Mouse (Mus musculus) heart, embryonic 16.5 days (tissue): ENCODE results near the gene Dpm3. TPM values are rescaled to one million over a fixed set of nuclear protein-coding genes. Genes with fewer than 3 reads are reported as not detected.

Source experiments
- ATAC-seq: fragments of 200-750 bp; cut with Nextera tagmentation; replicated peaks from 2 replicates; pipeline ENCODE4 v1.8.0; 2017; ENCODE audit warnings: moderate number of reproducible peaks; ENCODE audit not compliant: insufficient read depth, low FRiP score; ENCODE audit errors: extremely low read depth
- H3K27ac ChIP-seq: fragments of 300-500 bp; sonication (generic); 2 replicates; pipeline ENCODE4 v1.5.1; 2014; ENCODE audit warnings: mild to moderate bottlenecking, low read length, control low read depth, moderate library complexity
- H3K27me3 ChIP-seq: fragments of 300-500 bp; sonication (generic); 2 replicates; pipeline ENCODE4 v1.6.1; 2014; ENCODE audit warnings: low read length, mixed read lengths; ENCODE audit not compliant: control insufficient read depth, insufficient read depth
- H3K36me3 ChIP-seq: fragments of 300-500 bp; sonication (generic); 2 replicates; pipeline ENCODE4 v1.6.1; 2014; ENCODE audit not compliant: control insufficient read depth, insufficient read depth
- H3K4me1 ChIP-seq: fragments of 300-500 bp; sonication (generic); 2 replicates; pipeline ENCODE4 v1.6.1; 2014; ENCODE audit warnings: low read length, mixed read lengths; ENCODE audit not compliant: control insufficient read depth, insufficient read depth
- H3K4me2 ChIP-seq: fragments of 300-500 bp; sonication (generic); 2 replicates; pipeline ENCODE4 v1.6.1; 2014; ENCODE audit warnings: low read depth, mild to moderate bottlenecking, control low read depth, low read length
- H3K4me3 ChIP-seq: fragments of 300-500 bp; sonication (generic); 2 replicates; pipeline ENCODE4 v1.5.1; 2014; ENCODE audit warnings: mild to moderate bottlenecking, control low read depth, low read length
- H3K9ac ChIP-seq: fragments of 300-500 bp; sonication (generic); 2 replicates; pipeline ENCODE4 v1.6.1; 2014; ENCODE audit warnings: low read length, control low read depth
- H3K9me3 ChIP-seq: fragments of 300-500 bp; sonication (generic); replicated peaks from 2 replicates; pipeline ENCODE4 v1.6.1; 2016; ENCODE audit warnings: low read length; ENCODE audit not compliant: control insufficient read depth
- WGBS: fragments of 180-500 bp; shearing (Covaris S2); extraction: QIAGEN DNeasy Blood & Tissue Kit; methylation state at CpG from one replicate; pipeline ENCODE4 v1.1.7; 2014; 5-methylcytosine and 5-hydroxymethylcytosine counted together
- polyA plus RNA-seq: library from polyadenylated mRNA; unstranded; fragments of >200 nt; fragmentation: Nextera tagmentation; extraction: Ambion mirVana; gene quantifications from 2 replicates; pipeline ENCODE4 v1.2.1, GENCODE M21; 2015

Dpm3 gene
- polyA plus RNA-seq, 1 experiment from 2014 or later, result 65.3 TPM

DNA sequence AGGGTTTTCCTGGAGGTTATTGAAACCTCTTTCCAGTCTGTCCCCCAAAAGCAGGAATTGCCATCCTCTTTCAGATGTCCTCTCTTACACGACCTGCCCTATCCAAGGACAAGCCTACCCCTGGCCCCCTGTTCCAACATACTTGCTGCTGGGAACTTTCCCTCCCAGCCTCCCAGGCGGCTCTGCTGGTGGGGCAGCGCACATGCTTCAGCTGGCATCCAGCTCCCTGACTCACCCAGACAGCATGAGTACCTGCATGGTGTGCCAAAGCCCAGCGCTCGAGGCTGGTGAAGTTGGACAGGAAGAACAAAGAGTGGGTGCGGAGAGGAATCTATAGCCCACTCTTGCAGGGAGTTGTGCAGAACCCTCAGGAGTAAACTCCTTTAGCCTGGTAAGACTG is 11.7 kb downstream of the Dpm3 start:
- H3K4me2 ChIP-seq, result peak overlapping the region; percentile 82
- H3K27me3 ChIP-seq, result no peaks in the 10 kb centered on the region
- peak overlapping the region; percentile 85 for H3K27ac ChIP-seq
- H3K9ac ChIP-seq, result peak overlapping the region; percentile 77
- H3K4me1 ChIP-seq, result peaks cover 37% of the 10 kb centered on the region
- H3K4me3 ChIP-seq, result peak overlapping the region; percentile 69; the same call in 1 of the 2 replicates
- ATAC-seq, result no peak
- 48% methylated on average over 6 of the region's 6 CpGs for WGBS
- peaks cover 20% of the 10 kb centered on the region for H3K36me3 ChIP-seq
- H3K9me3 ChIP-seq, result no peaks in the 10 kb centered on the region

DNA sequence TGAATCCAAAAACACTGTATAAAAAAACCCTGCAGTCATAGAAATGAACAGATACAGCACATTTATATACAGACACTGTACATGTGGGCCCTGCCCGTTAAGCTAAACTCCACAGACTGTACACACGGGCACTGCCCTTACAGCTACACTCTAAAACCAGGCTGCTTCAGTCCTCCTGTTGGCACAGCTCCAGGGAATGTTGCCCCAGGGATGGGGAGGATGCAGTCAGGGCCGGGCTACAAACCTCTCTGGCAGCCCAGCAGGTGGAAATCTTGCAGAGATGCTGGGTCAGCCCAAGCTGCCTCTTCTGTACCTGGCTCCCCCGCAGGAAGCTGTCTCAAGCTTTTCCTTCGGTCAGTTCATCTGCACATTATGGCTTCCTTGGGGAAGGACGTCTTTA is 12.6 kb downstream of the Dpm3 start:
- peaks cover 21% of the 10 kb centered on the region for H3K36me3 ChIP-seq
- H3K4me2 ChIP-seq, result no peak overlapping the region
- ATAC-seq, result no peak
- H3K4me3 ChIP-seq, result no peak overlapping the region
- H3K9me3 ChIP-seq, result no peaks in the 10 kb centered on the region
- no peak overlapping the region for H3K27ac ChIP-seq
- H3K4me1 ChIP-seq, result peaks cover 37% of the 10 kb centered on the region
- H3K27me3 ChIP-seq, result no peaks in the 10 kb centered on the region
- 43% methylated on average over 6 of the region's 6 CpGs for WGBS
- no peak overlapping the region for H3K9ac ChIP-seq

DNA sequence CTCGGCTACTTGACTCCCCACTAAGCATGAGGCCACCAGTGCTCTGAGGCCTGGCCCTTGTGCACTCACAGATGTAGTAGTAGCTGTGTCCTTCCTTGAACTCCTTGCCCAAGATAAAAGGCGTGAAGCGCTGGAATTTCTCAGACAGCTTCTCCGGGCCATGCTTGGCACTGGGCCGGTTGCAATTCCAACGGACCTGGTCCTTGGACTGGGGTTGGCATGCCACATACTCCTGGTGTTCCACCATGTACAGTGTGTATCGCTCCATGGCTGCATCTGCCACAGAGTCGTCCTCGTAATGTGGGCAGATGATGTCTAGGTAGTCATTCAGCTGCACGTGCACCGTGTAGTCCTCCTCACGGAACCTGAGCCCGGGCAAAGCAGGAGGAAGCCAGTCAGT is 16.9 kb downstream of the Dpm3 start:
- Histone ChIP-seq H3K27ac (no peak overlapping the region), H3K4me2 (peak overlapping the region; percentile 98; the same call in 1 of the 2 replicates), H3K36me3 (peaks cover 21% of the 10 kb centered on the region), H3K27me3 (no peaks in the 10 kb centered on the region), H3K9me3 (no peaks in the 10 kb centered on the region), H3K9ac (no peak overlapping the region), H3K4me1 (peaks cover 27% of the 10 kb centered on the region), H3K4me3 (no peak overlapping the region)
- 87% methylated on average over 13 of the region's 13 CpGs for WGBS
- no peak for ATAC-seq

DNA sequence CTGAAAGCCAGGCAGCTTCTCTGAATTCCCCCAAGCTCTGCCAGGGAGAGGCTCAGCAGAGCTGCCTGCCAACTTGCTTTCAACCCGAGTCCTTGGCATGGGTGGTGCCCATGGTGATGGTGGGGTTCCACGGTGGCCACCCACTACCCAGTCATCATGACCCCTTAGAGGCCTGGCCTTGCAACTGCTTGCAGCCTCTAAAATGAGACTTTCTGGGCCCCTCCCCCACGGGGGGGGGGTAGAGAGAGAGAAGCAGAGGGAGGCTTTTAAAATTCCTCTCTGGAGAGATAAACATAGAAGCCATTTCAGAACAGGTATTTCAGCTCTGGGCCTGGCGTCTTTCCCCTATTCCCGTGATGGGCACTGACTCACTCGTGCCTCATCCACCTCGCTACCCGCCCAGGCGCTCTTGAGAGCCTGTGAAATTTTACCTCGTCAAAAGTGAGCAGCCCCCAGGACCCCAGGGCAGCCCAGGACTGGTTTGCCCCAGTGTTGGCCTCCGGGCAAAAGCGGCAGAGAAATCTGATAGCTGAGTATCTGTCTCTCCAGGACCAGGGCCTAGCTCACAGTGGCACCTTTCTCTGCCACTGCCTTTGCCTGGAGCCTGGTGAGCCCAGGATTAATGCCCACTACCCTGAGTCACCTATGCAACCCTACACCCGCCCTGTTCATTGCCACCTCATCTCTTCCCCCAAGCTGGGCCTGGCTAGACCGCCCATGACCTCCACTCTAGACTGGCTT is 18.3 kb downstream of the Dpm3 start:
- peak overlapping the region; percentile 69 for H3K4me3 ChIP-seq
- peaks cover 15% of the 10 kb centered on the region for H3K36me3 ChIP-seq
- peaks cover 28% of the 10 kb centered on the region for H3K4me1 ChIP-seq
- no peaks in the 10 kb centered on the region for H3K9me3 ChIP-seq
- peak overlapping the region; percentile 98 for H3K4me2 ChIP-seq
- H3K9ac ChIP-seq, result peak overlapping the region; percentile 83
- 23% methylated on average over 14 of the region's 14 CpGs for WGBS
- ATAC-seq, result peak; percentile 6; the same call in 1 of the 2 replicates
- no peaks in the 10 kb centered on the region for H3K27me3 ChIP-seq
- peak overlapping the region; percentile 91 for H3K27ac ChIP-seq

DNA sequence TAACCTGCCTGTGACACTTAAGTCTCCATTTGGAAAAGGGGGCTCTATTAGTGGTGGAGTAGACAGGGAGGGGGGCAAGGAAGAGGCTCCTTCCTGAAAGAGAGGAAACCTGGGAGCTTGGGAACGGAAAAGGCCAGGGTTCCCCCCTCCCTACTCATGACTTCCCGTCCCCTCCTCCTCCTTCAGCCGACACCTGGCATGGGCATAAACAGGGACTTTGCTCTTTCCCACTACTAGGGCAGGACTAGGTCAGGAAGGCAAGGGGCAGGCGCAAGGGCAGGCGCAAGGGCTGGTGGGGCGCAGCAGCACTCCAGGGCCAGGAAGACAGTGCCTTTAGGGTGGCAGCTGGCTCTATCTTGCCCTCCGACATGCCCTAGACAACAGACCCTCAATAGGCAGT is 18.9 kb downstream of the Dpm3 start:
- Histone ChIP-seq H3K9ac (peak overlapping the region; percentile 83), H3K4me2 (peak overlapping the region; percentile 98), H3K27me3 (peaks cover 2% of the 10 kb centered on the region; the same call in 1 of the 2 replicates), H3K36me3 (peaks cover 12% of the 10 kb centered on the region), H3K4me1 (peaks cover 28% of the 10 kb centered on the region), H3K9me3 (no peaks in the 10 kb centered on the region), H3K27ac (peak overlapping the region; percentile 91), H3K4me3 (peak overlapping the region; percentile 69)
- WGBS, result 41% methylated on average over 7 of the region's 7 CpGs
- peak; percentile 11 for ATAC-seq

GRCm38 (mm10) chr3:89278643-89279042 is 19.5 kb downstream of the Dpm3 start:
- no peaks in the 10 kb centered on the region for H3K9me3 ChIP-seq
- peaks cover 12% of the 10 kb centered on the region for H3K36me3 ChIP-seq
- H3K27ac ChIP-seq, result peak overlapping the region; percentile 91
- peak overlapping the region; percentile 69 for H3K4me3 ChIP-seq
- H3K4me1 ChIP-seq, result peaks cover 28% of the 10 kb centered on the region
- 17% methylated on average over 8 of the region's 8 CpGs for WGBS
- peak overlapping the region; percentile 83 for H3K9ac ChIP-seq
- peak overlapping the region; percentile 98 for H3K4me2 ChIP-seq
- H3K27me3 ChIP-seq, result peaks cover 2% of the 10 kb centered on the region; the same call in 1 of the 2 replicates
- ATAC-seq, result no peak

- Histone ChIP-seq H3K36me3 (peaks cover 12% of the 10 kb centered on the region), H3K9ac (peak overlapping the region; percentile 83), H3K9me3 (no peaks in the 10 kb centered on the region), H3K27me3 (peaks cover 2% of the 10 kb centered on the region; the same call in 1 of the 2 replicates), H3K4me1 (peaks cover 28% of the 10 kb centered on the region), H3K4me2 (peak overlapping the region; percentile 98), H3K4me3 (peak overlapping the region; percentile 69), H3K27ac (peak overlapping the region; percentile 91)
- ATAC-seq, result peak; percentile 78
- 2% methylated on average over 35 of the region's 35 CpGs for WGBS
These were observed 20.2 kb downstream of the Dpm3 start for GRCm38 (mm10) chr3:89279153-89279890.

DNA sequence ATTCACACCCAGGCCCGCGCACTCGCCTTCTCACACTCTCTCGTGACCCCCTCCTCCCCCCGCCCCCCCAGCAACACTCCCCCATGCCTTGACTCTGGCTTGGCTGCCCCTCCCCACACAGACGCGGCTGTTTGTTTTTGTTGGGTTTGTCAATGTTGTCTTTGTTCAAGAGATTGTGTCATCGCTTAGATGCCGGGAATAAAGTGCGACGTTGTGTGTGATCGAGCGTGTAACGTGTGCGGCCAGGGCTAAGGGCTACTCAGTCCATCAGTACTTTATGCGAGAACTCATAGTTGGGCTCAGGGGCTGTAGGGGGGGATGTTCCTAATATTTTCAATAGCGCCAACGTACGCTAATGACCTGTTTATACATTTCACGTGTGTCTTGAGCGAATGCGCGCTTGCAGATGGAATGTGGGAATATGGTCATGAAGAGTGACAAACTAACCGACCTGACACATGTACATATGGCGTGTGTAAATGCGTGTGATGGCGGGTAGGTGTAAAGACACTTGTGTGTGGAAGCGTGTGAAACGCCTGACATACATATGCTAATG is 21.0 kb downstream of the Dpm3 start:
- H3K27ac ChIP-seq, result peak overlapping the region; percentile 91
- peak overlapping the region; percentile 83 for H3K9ac ChIP-seq
- under 1% methylated on average over 28 of the region's 29 CpGs for WGBS
- H3K36me3 ChIP-seq, result peaks cover 9% of the 10 kb centered on the region
- H3K9me3 ChIP-seq, result no peaks in the 10 kb centered on the region
- peak overlapping the region; percentile 69 for H3K4me3 ChIP-seq
- H3K4me1 ChIP-seq, result peaks cover 28% of the 10 kb centered on the region
- no peak; the same call in 1 of the 2 replicates for ATAC-seq
- H3K27me3 ChIP-seq, result peaks cover 2% of the 10 kb centered on the region; the same call in 1 of the 2 replicates
- peak overlapping the region; percentile 98 for H3K4me2 ChIP-seq
